Mouse (Mus musculus): ENCODE data around the gene Lgr5. TPM values are rescaled to one million over a fixed set of nuclear protein-coding genes. Genes with fewer than 3 reads are reported as not detected.

Lgr5 gene
- polyA plus RNA-seq, 1 experiment = 0.05 TPM

DNA sequence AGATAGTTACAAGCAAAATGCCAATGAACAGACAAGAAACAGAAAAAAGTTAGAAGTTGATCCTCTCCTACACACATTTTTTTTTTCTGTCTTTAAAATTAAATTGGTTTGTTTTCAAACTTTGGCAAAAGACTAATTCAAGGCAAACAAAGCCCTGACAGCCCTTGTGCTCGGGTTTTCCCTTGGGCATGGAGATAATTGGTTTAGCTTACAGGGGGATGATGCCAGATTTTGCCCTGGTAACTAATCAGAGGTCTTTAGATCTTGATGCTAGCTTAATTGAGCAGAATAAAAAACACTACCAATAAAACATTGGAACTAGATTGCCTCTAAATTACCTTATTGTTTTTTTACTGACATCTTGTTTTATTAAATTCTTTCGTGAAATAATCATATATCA, 162.2 kb downstream of the Lgr5 start:
- Histone ChIP-seq H3K4me3 (ENCODE audit: control insufficient read depth, low read depth, low read length) (no peak overlapping the region), H3K27ac (ENCODE audit: control insufficient read depth, insufficient read depth, low read depth, low read length) (no peak overlapping the region), H3K36me3 (ENCODE audit: control insufficient read depth, insufficient read depth, low read length) (peaks cover 7% of the 10 kb centered on the region), H3K27me3 (ENCODE audit: control insufficient read depth, insufficient read depth, low read length) (no peaks in the 10 kb centered on the region), H3K4me1 (ENCODE audit: control insufficient read depth, insufficient read depth, low read length) (no peaks in the 10 kb centered on the region)
- TF ChIP-seq POLR2A (IDR thresholded peaks at IDR 0.05; ENCODE audit: control insufficient read depth, low read depth, low read length) (no peak), CTCF (IDR thresholded peaks at IDR 0.05; ENCODE audit: control insufficient read depth, insufficient read depth, insufficient replicate concordance, low read depth, low read length) (no peak)

DNA sequence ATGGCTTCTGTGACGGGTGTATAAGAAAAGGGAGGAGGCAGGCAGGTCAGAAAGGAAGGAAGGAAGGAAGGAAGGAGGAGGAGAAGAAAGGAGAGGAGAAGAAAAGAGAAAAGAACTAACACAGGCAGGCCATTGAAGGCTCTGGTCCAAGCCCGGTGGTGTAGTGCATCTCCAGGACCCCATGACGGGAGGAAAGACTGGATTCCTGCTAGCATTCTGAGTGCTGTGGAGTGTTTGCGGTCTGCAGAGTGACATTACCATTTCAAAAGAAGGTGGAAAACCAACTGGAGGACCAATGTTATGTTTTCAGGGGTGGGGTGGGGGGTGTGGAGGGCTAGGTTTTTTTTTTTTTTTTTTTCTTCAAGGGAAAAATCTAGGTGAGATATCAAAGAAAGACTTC, 165.6 kb downstream of the Lgr5 start:
- Histone ChIP-seq H3K27ac (ENCODE audit: control insufficient read depth, insufficient read depth, low read depth, low read length) (no peak overlapping the region), H3K27me3 (ENCODE audit: control insufficient read depth, insufficient read depth, low read length) (no peaks in the 10 kb centered on the region), H3K36me3 (ENCODE audit: control insufficient read depth, insufficient read depth, low read length) (peaks cover 4% of the 10 kb centered on the region), H3K4me3 (ENCODE audit: control insufficient read depth, low read depth, low read length) (no peak overlapping the region), H3K4me1 (ENCODE audit: control insufficient read depth, insufficient read depth, low read length) (no peaks in the 10 kb centered on the region)
- TF ChIP-seq CTCF (IDR thresholded peaks at IDR 0.05; ENCODE audit: control insufficient read depth, insufficient read depth, insufficient replicate concordance, low read depth, low read length) = no peak
- no peak for TF ChIP-seq POLR2A (IDR thresholded peaks at IDR 0.05; ENCODE audit: control insufficient read depth, low read depth, low read length)

DNA sequence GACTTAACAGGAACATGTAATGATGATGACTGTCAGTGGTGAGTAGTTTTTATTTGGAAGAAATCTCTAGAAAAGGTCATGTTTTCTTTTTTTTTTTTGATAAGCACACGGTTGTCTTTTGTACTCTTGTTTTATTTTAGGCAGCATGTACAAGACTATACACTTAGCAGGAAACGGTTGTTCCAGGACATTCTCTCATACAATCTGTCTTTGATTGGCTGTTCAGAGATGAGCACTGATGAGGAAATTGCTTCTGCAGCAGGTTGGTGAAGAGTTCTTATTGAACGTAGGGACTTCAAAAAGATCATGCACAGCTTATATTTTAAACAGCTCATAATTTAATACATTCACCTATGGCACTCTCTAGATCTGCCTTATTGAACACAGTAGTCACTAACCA, 173.5 kb downstream of the Lgr5 start:
- Histone ChIP-seq H3K4me3 (ENCODE audit: control insufficient read depth, low read depth, low read length) (no peak overlapping the region), H3K4me1 (ENCODE audit: control insufficient read depth, insufficient read depth, low read length) (no peaks in the 10 kb centered on the region), H3K27ac (ENCODE audit: control insufficient read depth, insufficient read depth, low read depth, low read length) (no peak overlapping the region), H3K27me3 (ENCODE audit: control insufficient read depth, insufficient read depth, low read length) (no peaks in the 10 kb centered on the region), H3K36me3 (ENCODE audit: control insufficient read depth, insufficient read depth, low read length) (peaks cover 3% of the 10 kb centered on the region; the same call in 1 of the 2 replicates)
- TF ChIP-seq CTCF (IDR thresholded peaks at IDR 0.05; ENCODE audit: control insufficient read depth, insufficient read depth, insufficient replicate concordance, low read depth, low read length) (no peak), POLR2A (IDR thresholded peaks at IDR 0.05; ENCODE audit: control insufficient read depth, low read depth, low read length) (no peak)

DNA sequence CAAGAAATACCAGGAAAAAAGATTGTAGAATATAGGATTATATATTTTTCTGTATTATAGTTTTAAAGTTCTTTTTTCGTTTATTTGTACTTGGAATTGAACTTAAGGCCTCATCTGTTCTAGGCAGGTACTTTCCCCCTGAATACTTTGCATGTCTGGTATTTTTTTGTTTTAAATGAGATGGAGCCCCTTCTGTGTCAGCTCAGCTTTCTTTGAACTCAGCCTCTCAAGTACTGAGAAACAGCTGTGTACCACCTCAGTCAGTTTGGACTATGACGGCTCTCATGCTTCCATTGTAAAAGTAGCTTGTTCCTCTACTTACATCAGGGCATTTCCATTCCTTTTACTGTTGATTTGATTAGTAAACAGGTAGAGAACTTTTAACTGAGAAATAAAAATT, 174.1 kb downstream of the Lgr5 start:
- no peaks in the 10 kb centered on the region for H3K4me1 ChIP-seq (ENCODE audit: control insufficient read depth, insufficient read depth, low read length)
- peaks cover 3% of the 10 kb centered on the region; the same call in 1 of the 2 replicates for H3K36me3 ChIP-seq (ENCODE audit: control insufficient read depth, insufficient read depth, low read length)
- H3K27ac ChIP-seq (ENCODE audit: control insufficient read depth, insufficient read depth, low read depth, low read length) = no peak overlapping the region
- TF ChIP-seq CTCF (IDR thresholded peaks at IDR 0.05; ENCODE audit: control insufficient read depth, insufficient read depth, insufficient replicate concordance, low read depth, low read length) (no peak), POLR2A (IDR thresholded peaks at IDR 0.05; ENCODE audit: control insufficient read depth, low read depth, low read length) (no peak)
- H3K27me3 ChIP-seq (ENCODE audit: control insufficient read depth, insufficient read depth, low read length) = no peaks in the 10 kb centered on the region
- H3K4me3 ChIP-seq (ENCODE audit: control insufficient read depth, low read depth, low read length) = no peak overlapping the region

DNA sequence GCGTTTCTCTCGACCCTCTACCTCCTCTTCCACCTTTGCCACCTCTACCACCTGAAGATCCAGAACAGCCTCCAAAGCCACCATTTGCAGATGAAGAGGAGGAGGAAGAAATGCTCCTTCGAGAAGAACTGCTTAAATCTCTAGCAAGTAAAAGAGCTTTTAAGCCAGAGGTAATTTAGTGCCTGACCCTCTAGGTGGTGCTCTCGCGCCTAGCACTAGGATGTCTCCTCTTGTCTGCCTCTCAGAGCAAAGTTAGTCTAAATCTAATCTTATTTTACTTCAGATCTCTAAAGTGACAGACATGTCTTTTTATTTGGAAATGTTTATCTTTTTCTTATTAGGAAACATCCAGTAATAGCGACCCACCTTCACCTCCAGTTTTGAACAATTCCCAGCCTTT, 181.2 kb downstream of the Lgr5 start:
- Histone ChIP-seq H3K27ac (ENCODE audit: control insufficient read depth, insufficient read depth, low read depth, low read length) (no peak overlapping the region), H3K4me1 (ENCODE audit: control insufficient read depth, insufficient read depth, low read length) (no peaks in the 10 kb centered on the region), H3K27me3 (ENCODE audit: control insufficient read depth, insufficient read depth, low read length) (no peaks in the 10 kb centered on the region), H3K36me3 (ENCODE audit: control insufficient read depth, insufficient read depth, low read length) (peaks cover under 1% of the 10 kb centered on the region), H3K4me3 (ENCODE audit: control insufficient read depth, low read depth, low read length) (no peak overlapping the region)
- TF ChIP-seq CTCF (IDR thresholded peaks at IDR 0.05; ENCODE audit: control insufficient read depth, insufficient read depth, insufficient replicate concordance, low read depth, low read length) (no peak; the same call in 1 of the 2 replicates), POLR2A (IDR thresholded peaks at IDR 0.05; ENCODE audit: control insufficient read depth, low read depth, low read length) (no peak)

Other genes with a start within 250 kb of the Lgr5 start
- 6.0 and 6.8 TPM in 2 replicates for gene Tmem19, start 225.3 kb downstream of the Lgr5 start, polyA plus RNA-seq (2012; rRNA removed)
- 2.5 and 3.0 TPM in 2 replicates for gene Thap2, start 203.3 kb downstream of the Lgr5 start, polyA plus RNA-seq (2012; rRNA removed)
- 25.2 and 36.1 TPM in 2 replicates for gene Zfc3h1, start 202.8 kb downstream of the Lgr5 start, polyA plus RNA-seq (2012; rRNA removed)
- gene A930009A15Rik, start 17.8 kb downstream of the Lgr5 start, polyA plus RNA-seq (2012; rRNA removed) = not detected in 2 replicates
- gene Tspan8, start 229.1 kb upstream of the Lgr5 start, polyA plus RNA-seq (2012; rRNA removed) = 0.66 and 2.2 TPM in 2 replicates